Mouse (Mus musculus): ENCODE measurements around the gene Grm2. TPM values are rescaled to one million over a fixed set of nuclear protein-coding genes. Genes with fewer than 3 reads are reported as not detected.

Gene Grm2
- polyA plus RNA-seq (2017; shearing (Covaris generic)) = 1 to 10 TPM in 1 of 2 experiments, under 1 TPM in 1; 0.27 to 1.1 TPM

DNA sequence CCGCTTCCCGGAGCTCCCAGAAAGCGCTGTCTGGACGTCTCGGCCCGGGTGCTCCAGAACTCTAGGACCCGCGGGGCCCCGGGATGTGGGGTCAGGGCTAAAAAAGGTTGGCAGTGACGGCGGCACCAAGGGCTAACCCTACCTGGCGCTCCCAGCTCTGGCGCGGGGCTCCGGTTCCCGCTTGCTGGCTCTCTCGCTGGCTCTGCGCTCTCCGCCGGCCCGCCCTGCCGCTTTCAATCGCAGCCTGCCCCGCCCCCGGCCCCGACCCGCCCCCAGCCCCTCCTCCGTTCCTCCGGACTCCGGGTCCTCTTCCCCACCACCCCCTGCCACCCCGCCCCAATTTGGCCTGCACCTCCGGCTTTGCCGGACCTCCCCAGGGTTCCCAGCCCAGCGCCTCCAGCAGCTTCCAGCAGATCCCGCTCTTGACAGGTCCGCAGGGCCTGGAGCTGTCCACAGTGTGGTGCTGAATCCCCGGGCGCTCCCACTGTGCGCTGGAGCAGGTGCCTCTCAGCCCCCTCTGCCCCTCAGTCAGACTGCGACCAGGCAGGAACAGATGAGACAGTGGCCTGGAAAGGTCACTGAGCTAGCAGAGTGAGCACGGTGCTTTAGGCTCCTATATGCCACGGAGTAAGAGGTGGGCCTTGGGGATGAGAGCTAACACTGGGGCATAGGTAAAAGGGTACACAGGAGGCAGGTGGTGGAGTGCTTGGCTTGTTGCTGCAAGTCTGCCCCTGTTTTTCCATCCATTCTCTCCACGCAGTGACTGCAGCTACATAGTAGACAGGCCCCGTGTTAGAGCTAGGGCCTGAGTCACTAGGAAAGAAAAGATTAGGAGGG, at the start of gene Grm2:
Gene Grm2, minus strand, starts transcription at position 199 of the 837 bp plus-strand sequence.

DNA sequence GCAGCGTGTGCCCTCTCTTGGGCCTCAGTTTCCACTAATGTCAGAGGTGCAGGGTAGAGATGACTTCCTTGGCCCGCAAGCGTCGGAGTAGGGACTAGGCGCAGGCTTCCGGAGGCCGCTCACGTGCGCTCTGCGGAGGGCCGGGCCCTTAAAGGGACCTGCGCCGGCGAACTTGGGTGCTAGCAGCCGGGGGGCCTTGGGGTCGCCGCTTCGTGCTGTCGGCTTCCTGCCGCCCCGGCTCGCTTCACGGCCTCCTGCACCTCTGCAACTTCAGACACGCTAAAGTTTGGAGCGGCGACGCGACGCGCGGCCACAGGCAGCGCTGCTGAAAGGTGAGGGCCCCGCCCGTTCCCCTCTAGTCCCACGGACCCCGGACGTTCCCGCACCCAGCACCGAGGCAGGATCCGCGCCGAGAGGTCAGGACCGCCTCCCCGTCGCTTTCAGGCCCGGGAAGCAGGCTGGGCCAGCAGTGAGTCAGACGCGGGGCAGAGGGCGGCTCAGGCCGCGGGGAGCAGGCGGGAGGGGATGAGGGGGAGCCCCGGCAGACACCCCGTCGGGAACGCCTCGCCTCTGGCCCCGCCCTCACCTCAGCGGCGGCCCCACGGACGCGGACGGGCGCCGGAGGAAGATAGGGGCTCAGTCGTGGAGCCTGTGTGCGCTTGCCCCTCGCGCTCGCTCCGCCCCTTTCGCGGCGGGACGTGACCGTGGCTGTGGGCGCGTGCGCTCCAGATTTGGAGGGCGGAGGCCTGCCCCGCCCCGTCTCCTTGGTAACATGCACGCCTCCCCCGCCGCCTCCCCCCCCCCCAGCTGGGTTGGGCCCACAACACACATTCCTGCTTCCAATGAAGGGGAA, 29.6 kb upstream of the Grm2 start, which contains the start of gene Tex264:
Gene Tex264, minus strand, starts transcription at position 679 of the 853 bp plus-strand sequence.

DNA sequence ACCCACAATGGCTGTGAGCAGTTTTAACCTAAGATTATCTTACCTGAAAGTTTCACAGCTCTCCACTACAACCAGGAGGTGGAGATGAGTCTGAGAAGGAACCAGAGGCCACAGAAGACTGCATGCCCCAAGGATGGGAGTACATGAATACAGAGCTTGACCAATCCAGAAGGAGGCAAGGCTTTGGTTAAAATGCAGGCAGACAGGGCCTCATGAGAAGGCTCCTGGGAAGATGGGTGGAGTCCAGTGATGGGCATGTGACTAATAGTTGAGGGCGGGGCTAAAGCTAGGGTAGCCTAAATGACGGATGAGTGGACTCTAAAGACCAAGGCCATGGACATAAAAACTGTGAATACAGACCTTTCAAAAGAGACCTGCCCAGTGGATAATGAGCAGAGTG, 29.6 kb downstream of the Grm2 start, which contains the start of gene Iqcf6:
Gene Iqcf6, plus strand, starts transcription at position 301 of the 400 bp plus-strand sequence.

Other genes starting within 250 kb of the Grm2 start
- 100 to 1,000 TPM; 529 to 539 TPM for gene Rpl29, start 226.6 kb downstream of the Grm2 start, polyA plus RNA-seq (2017; shearing (Covaris generic))
- 10 to 100 TPM; 19.1 to 22.0 TPM for gene Acy1, start 217.8 kb downstream of the Grm2 start, polyA plus RNA-seq (2017; shearing (Covaris generic))
- gene Abhd14b, start 208.6 kb downstream of the Grm2 start, polyA plus RNA-seq (2017; shearing (Covaris generic)) = 10 to 100 TPM; 13.0 to 14.9 TPM
- 10 to 100 TPM; 14.4 to 16.0 TPM for gene Abhd14a, start 208.4 kb downstream of the Grm2 start, polyA plus RNA-seq (2017; shearing (Covaris generic))
- 10 to 100 TPM; 12.2 to 13.9 TPM for gene Pcbp4, start 202.8 kb downstream of the Grm2 start, polyA plus RNA-seq (2017; shearing (Covaris generic))
- gene Gpr62, start 190.1 kb downstream of the Grm2 start, polyA plus RNA-seq (2017; shearing (Covaris generic)) = under 1 TPM in 1 of 2 experiments, not detected in 1; 0.27 TPM
- gene Rrp9, start 180.1 kb downstream of the Grm2 start, polyA plus RNA-seq (2017; shearing (Covaris generic)) = 10 to 100 TPM; 73.0 to 97.0 TPM
- gene Parp3, start 179.1 kb downstream of the Grm2 start, polyA plus RNA-seq (2017; shearing (Covaris generic)) = 10 to 100 TPM; 63.2 to 77.1 TPM
- not detected for gene Iqcf1, start 156.1 kb downstream of the Grm2 start, polyA plus RNA-seq (2017; shearing (Covaris generic))
- gene Iqcf5, start 141.5 kb downstream of the Grm2 start, polyA plus RNA-seq (2017; shearing (Covaris generic)) = not detected
- gene Iqcf3, start 94.5 kb downstream of the Grm2 start, polyA plus RNA-seq (2017; shearing (Covaris generic)) = 1 to 10 TPM in 1 of 2 experiments, not detected in 1; 2.9 TPM
- gene Iqcf4, start 85.1 kb downstream of the Grm2 start, polyA plus RNA-seq (2017; shearing (Covaris generic)) = not detected
- gene Iqcf6, start 29.5 kb downstream of the Grm2 start, polyA plus RNA-seq (2017; shearing (Covaris generic)) = not detected
- gene Tex264, start 29.8 kb upstream of the Grm2 start, polyA plus RNA-seq (2017; shearing (Covaris generic)) = 10 to 100 TPM; 65.1 to 79.3 TPM
- gene Rad54l2, start 133.1 kb upstream of the Grm2 start, polyA plus RNA-seq (2017; shearing (Covaris generic)) = 1 to 10 TPM; 7.6 to 7.9 TPM
- 10 to 100 TPM; 30.8 to 42.1 TPM for gene Dcaf1, start 165.8 kb upstream of the Grm2 start, polyA plus RNA-seq (2017; shearing (Covaris generic))
- 10 to 100 TPM; 26.1 to 55.9 TPM for gene Rbm15b, start 231.3 kb upstream of the Grm2 start, polyA plus RNA-seq (2017; shearing (Covaris generic))
- gene Manf, start 235.9 kb upstream of the Grm2 start, polyA plus RNA-seq (2017; shearing (Covaris generic)) = 100 to 1,000 TPM; 128 to 143 TPM

Data from inflammation-experienced regulatory T-cells (primary cell).